Mouse (Mus musculus) midbrain, embryonic 15.5 days (tissue): Measurements from ENCODE around the gene Vmn1r87. TPM values are rescaled to one million over a fixed set of nuclear protein-coding genes. Genes with fewer than 3 reads are reported as not detected.
"Not testable (repeated sequence)": the region's sequence is repeated elsewhere in the genome, so short reads cannot be mapped to it uniquely, and the experiment has no call there.

Source experiments
- ATAC-seq: fragments of 200-750 bp; cut with Nextera tagmentation; replicated peaks from 2 replicates; pipeline ENCODE4 v1.8.0; 2017; ENCODE audit warnings: moderate TSS enrichment
- H3K27ac ChIP-seq: fragments of 300-500 bp; sonication (generic); 2 replicates; pipeline ENCODE4 v1.5.1; 2015; ENCODE audit warnings: mild to moderate bottlenecking, inconsistent platforms
- H3K27me3 ChIP-seq: fragments of 300-500 bp; sonication (generic); replicated peaks from 2 replicates; pipeline ENCODE4 v1.6.1; 2015; ENCODE audit warnings: inconsistent platforms
- H3K36me3 ChIP-seq: fragments of 300-500 bp; sonication (generic); replicated peaks from 2 replicates; pipeline ENCODE4 v1.6.1; 2015; ENCODE audit warnings: inconsistent platforms
- H3K4me1 ChIP-seq: fragments of 300-500 bp; sonication (generic); 2 replicates; pipeline ENCODE4 v1.6.1; 2015; ENCODE audit warnings: inconsistent platforms
- H3K4me2 ChIP-seq: fragments of 300-500 bp; sonication (generic); 2 replicates; pipeline ENCODE4 v1.6.1; 2015; ENCODE audit warnings: inconsistent platforms, mild to moderate bottlenecking, moderate library complexity
- H3K4me3 ChIP-seq: fragments of 300-500 bp; sonication (generic); 2 replicates; pipeline ENCODE4 v1.5.1; 2015; ENCODE audit warnings: mild to moderate bottlenecking, inconsistent platforms
- H3K9ac ChIP-seq: fragments of 300-500 bp; sonication (generic); 2 replicates; pipeline ENCODE4 v1.6.1; 2015; ENCODE audit warnings: mild to moderate bottlenecking, inconsistent platforms
- H3K9me3 ChIP-seq: fragments of 300-500 bp; sonication (generic); 2 replicates; pipeline ENCODE4 v1.6.1; 2016; ENCODE audit warnings: inconsistent platforms
- WGBS: fragments of 180-500 bp; shearing (Covaris S2); methylation state at CpG from one replicate; pipeline ENCODE4 v1.1.7; 2015; ENCODE audit warnings: mixed read lengths; 5-methylcytosine and 5-hydroxymethylcytosine counted together
- polyA plus RNA-seq: library from polyadenylated mRNA; unstranded; fragments of >200 nt; fragmentation: Nextera tagmentation; extraction: Ambion mirVana; gene quantifications from 2 replicates; pipeline ENCODE4 v1.2.1, GENCODE M21; 2015

Gene Vmn1r87
- polyA plus RNA-seq, result not detected in 2 replicates

DNA sequence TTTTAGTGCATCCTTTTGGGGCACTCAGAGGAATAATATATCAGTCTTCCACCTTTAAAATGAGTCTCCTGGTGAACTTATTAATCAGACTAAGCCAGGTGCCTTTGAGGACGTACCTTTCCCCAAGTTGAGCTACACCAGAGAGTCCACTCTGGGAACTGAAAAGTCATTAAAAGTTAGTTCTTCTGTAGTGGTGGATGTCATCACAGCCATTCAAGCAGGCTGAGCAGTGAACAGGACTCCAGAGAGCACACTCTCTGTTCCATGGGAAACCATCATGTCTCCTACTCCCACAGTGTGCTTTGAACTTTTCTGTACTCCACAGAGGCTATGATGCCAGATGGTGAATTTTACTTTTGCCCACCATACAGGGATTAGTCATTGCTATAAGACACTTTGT lies at the start of gene Vmn1r87:
TSS of gene Vmn1r87 (minus strand) at position 101 of the 400 bp plus-strand sequence.
- no peak within 1 kb of the TSS for H3K4me3 ChIP-seq
- H3K4me1 ChIP-seq, result no peaks in the 10 kb centered on the region
- no peaks in the 10 kb centered on the region for H3K27me3 ChIP-seq
- ATAC-seq, result no peak
- H3K27ac ChIP-seq, result no peak within 1 kb of the TSS
- WGBS, result 84% methylated on average over 1 of the region's 1 CpGs
- H3K4me2 ChIP-seq, result no peak within 1 kb of the TSS
- H3K9ac ChIP-seq, result no peak within 1 kb of the TSS
- H3K9me3 ChIP-seq, result no peaks in the 10 kb centered on the region
- H3K36me3 ChIP-seq, result no peaks in the 10 kb centered on the region

DNA sequence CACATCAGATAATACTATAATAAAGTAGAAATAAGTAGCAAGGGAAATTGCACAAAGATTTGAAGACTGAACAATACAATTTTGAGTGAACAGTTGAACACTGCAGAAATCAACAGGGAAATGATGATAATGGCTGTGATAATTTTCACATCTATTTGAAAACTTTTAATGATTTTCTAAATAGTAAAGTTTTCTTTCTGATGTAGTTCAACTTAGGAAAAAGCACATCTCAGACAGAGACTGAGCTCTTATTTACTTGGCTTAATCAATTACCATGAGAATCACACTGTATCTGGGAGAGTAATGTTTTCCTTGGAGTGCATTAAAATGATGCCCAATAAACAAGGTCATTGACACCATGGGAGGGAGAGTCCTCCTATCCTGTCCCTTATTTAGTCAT lies 19.3 kb upstream of the Vmn1r87 start, which contains the start of gene Vmn1r88:
TSS of gene Vmn1r88 (plus strand) at position 301 of the 400 bp plus-strand sequence.
- no peaks in the 10 kb centered on the region for H3K4me1 ChIP-seq
- no peak within 1 kb of the TSS for H3K4me2 ChIP-seq
- H3K27me3 ChIP-seq, result no peaks in the 10 kb centered on the region
- no peak for ATAC-seq
- H3K4me3 ChIP-seq, result no peak within 1 kb of the TSS
- H3K9ac ChIP-seq, result no peak within 1 kb of the TSS
- H3K27ac ChIP-seq, result no peak within 1 kb of the TSS
- no peaks in the 10 kb centered on the region for H3K9me3 ChIP-seq
- H3K36me3 ChIP-seq, result no peaks in the 10 kb centered on the region

DNA sequence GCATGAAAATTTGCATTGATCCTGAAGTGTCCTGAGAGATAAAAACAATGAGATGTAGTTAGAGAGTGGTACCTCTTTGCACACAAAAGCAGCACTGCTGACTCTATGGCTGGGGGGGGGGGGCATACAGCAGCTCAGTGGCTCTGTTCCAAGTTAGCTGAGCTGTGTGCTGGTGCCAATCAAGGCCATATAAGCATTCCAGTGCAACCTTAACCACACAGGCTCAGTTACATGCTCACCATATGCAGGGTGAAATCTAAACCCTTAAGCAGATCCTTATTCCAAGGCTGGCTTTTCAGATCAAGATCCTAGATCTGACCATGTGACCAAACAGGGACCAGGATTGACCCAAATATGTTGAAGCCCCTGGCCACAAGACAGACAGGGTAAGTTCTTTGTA lies 2.6 kb downstream of the Vmn1r87 start:
- Histone ChIP-seq H3K4me1 (no peaks in the 10 kb centered on the region), H3K27ac (no peak overlapping the region), H3K9me3 (no peaks in the 10 kb centered on the region), H3K9ac (no peak overlapping the region), H3K4me3 (no peak overlapping the region), H3K36me3 (no peaks in the 10 kb centered on the region), H3K4me2 (no peak overlapping the region), H3K27me3 (no peaks in the 10 kb centered on the region)
- no peak for ATAC-seq

DNA sequence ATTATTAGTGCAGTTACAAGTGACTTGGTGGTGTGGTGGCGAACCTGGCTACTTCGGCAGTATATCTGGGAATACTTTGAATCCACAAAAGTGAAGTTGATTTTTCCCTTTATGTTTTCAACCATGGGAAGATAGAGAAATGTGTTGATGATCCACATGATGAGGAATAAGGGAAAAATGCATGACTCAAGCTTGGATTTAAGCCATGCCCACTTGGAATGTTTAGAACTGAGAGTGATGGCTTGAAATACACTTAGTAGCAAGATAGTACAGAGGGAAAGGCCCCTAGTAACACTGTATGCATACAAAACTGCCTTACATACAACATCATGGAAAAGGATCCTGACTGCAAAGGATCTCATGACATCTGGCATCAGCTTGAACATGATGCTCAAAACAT lies 8.1 kb downstream of the Vmn1r87 start:
- H3K9ac ChIP-seq, result no peak overlapping the region
- H3K4me2 ChIP-seq, result no peak overlapping the region
- no peaks in the 10 kb centered on the region for H3K9me3 ChIP-seq
- H3K4me1 ChIP-seq, result no peaks in the 10 kb centered on the region
- WGBS, result 83% methylated on average over 2 of the region's 2 CpGs
- H3K27me3 ChIP-seq, result no peaks in the 10 kb centered on the region
- no peak for ATAC-seq
- no peak overlapping the region for H3K4me3 ChIP-seq
- no peaks in the 10 kb centered on the region for H3K36me3 ChIP-seq
- H3K27ac ChIP-seq, result no peak overlapping the region

DNA sequence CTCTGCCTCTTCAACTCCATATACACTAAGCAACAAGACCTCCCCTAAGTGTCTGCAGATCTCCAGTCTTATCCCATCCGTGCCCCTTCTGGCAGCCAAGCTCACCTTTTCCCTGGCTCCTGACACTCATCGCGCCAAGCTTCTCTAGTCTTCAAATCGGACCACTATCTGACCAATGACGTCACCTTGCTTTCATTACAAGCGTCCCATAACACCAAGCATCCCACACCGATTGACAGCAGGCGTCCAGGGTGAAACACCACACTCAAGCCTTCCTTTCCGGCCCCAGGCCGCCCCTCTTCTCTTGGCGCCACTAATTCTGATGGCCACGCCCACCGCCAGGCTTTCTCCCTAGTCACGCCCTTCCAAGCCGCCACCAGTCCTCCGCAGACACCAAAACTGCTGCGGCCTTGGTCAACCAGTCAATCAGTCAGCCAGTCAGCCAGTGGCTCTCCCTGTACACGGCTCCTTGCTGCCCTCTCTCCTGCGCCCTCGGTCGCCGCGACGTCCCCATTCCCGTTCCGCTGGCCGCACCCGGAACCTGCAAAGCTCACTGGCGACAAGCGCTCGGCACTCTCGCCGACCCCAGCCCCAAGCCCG lies 16.3 kb downstream of the Vmn1r87 start:
- 2% methylated on average over 23 of the region's 34 CpGs for WGBS
- H3K27me3 ChIP-seq, H3K4me1 ChIP-seq, H3K9ac ChIP-seq, H3K36me3 ChIP-seq, H3K9me3 ChIP-seq, H3K27ac ChIP-seq: not testable (repeated sequence)
- peak overlapping the region; percentile 48 for H3K4me2 ChIP-seq
- peak overlapping the region; percentile 29 for H3K4me3 ChIP-seq
- peak; percentile 95 for ATAC-seq

DNA sequence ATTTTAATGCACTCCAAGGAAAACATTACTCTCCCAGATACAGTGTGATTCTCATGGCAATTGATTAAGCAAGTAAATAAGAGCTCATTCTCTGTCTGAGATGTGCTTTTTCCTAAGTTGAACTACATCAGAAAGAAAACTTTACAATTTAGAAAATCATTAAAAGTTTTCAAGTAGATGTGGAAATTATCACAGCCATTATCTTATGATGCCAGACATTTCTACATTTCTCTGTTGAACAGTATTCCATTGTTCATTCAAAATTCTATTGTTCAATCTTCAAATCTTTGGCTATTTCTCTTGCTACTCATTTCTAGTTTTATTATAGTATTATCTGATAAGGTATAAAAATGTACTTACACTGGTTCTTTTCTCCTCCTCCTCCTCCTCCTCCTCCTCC lies 20.1 kb downstream of the Vmn1r87 start, which contains the start of gene Vmn1r86:
TSS of gene Vmn1r86 (minus strand) at position 101 of the 400 bp plus-strand sequence.
- Histone ChIP-seq H3K9ac (no peak within 1 kb of the TSS), H3K27ac (no peak within 1 kb of the TSS), H3K4me1 (no peaks in the 10 kb centered on the region), H3K36me3 (no peaks in the 10 kb centered on the region), H3K4me3 (no peak within 1 kb of the TSS), H3K4me2 (no peak within 1 kb of the TSS), H3K9me3 (no peaks in the 10 kb centered on the region), H3K27me3 (no peaks in the 10 kb centered on the region)
- ATAC-seq, result no peak

DNA sequence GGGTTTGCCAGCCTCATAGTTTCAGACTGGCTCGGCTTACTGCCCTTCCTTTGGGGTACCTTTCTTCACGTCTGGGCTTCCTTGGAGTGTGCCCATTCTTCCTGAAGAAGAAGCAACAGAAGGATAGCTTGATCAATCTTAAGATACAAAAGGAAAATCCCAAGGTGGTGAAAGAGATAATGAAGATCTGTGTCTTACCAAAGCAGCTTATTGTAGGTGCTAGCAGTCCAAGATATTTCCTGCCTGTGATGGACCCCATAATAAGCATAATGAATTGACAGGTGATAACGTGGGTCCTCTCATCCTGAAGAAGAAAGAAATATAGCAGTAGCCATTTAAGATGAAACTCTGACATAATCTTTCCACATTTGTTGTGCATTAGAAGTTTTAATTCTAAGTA lies 44.9 kb downstream of the Vmn1r87 start, which contains the start of gene Vmn1r85:
TSS of gene Vmn1r85 (minus strand) at position 101 of the 400 bp plus-strand sequence.
- ATAC-seq, result no peak
- Histone ChIP-seq H3K9me3 (no peaks in the 10 kb centered on the region), H3K27ac (no peak within 1 kb of the TSS), H3K36me3 (no peaks in the 10 kb centered on the region), H3K27me3 (no peaks in the 10 kb centered on the region), H3K4me3 (no peak within 1 kb of the TSS), H3K4me2 (no peak within 1 kb of the TSS), H3K9ac (no peak within 1 kb of the TSS), H3K4me1 (no peaks in the 10 kb centered on the region)
- 59% methylated on average over 3 of the region's 3 CpGs for WGBS

Other genes starting within 250 kb of the Vmn1r87 start
- 11.8 and 12.8 TPM in 2 replicates for gene Zscan22, start 242.3 kb downstream of the Vmn1r87 start, polyA plus RNA-seq
- 567 and 593 TPM in 2 replicates for gene Rps5, start 217.9 kb downstream of the Vmn1r87 start, polyA plus RNA-seq
- gene Rnf225, start 212.7 kb downstream of the Vmn1r87 start, polyA plus RNA-seq, result 0.90 and 0.93 TPM in 2 replicates
- 17.1 and 17.7 TPM in 2 replicates for gene Zfp324, start 174.3 kb downstream of the Vmn1r87 start, polyA plus RNA-seq
- gene Zfp446, start 162.3 kb downstream of the Vmn1r87 start, polyA plus RNA-seq, result 14.2 and 16.4 TPM in 2 replicates
- gene Slc27a5, start 142.0 kb downstream of the Vmn1r87 start, polyA plus RNA-seq, result 0.38 and 0.65 TPM in 2 replicates
- 229 and 258 TPM in 2 replicates for gene Trim28, start 141.0 kb downstream of the Vmn1r87 start, polyA plus RNA-seq
- 45.9 and 46.7 TPM in 2 replicates for gene Zbtb45, start 130.1 kb downstream of the Vmn1r87 start, polyA plus RNA-seq
- gene Chmp2a, start 105.3 kb downstream of the Vmn1r87 start, polyA plus RNA-seq, result 188 TPM in 2 replicates
- gene Ube2m, start 101.9 kb downstream of the Vmn1r87 start, polyA plus RNA-seq, result 141 and 162 TPM in 2 replicates
- gene Mzf1, start 85.4 kb downstream of the Vmn1r87 start, polyA plus RNA-seq, result 10.7 and 11.4 TPM in 2 replicates
- 0.13 and 0.19 TPM in 2 replicates for gene Vmn1r85, start 45.0 kb downstream of the Vmn1r87 start, polyA plus RNA-seq
- gene Vmn1r86, start 20.2 kb downstream of the Vmn1r87 start, polyA plus RNA-seq, result not detected in 2 replicates
- not detected in 2 replicates for gene Vmn1r88, start 19.4 kb upstream of the Vmn1r87 start, polyA plus RNA-seq
- gene Vmn1r89, start 72.9 kb upstream of the Vmn1r87 start, polyA plus RNA-seq, result not detected in 2 replicates
- 34.6 and 36.8 TPM in 2 replicates for gene Lig1, start 137.1 kb upstream of the Vmn1r87 start, polyA plus RNA-seq
- 16.9 and 18.0 TPM in 2 replicates for gene Zswim9, start 138.6 kb upstream of the Vmn1r87 start, polyA plus RNA-seq
- 1.0 and 1.3 TPM in 2 replicates for gene Pla2g4c, start 184.5 kb upstream of the Vmn1r87 start, polyA plus RNA-seq